Mouse (Mus musculus) CH12.LX (cell line): ENCODE results near the gene Fcmr. TPM values are rescaled to one million over a fixed set of nuclear protein-coding genes. Genes with fewer than 3 reads are reported as not detected.

Experiments used
- DNase-seq: peaks from one replicate; pipeline ENCODE4 v3.0.0-alpha.2; 2013; ENCODE audit errors: extremely low read depth
- H3K27ac ChIP-seq: 2 replicates; pipeline ENCODE4 v1.5.1; 2012; ENCODE audit warnings: low read depth, mild to moderate bottlenecking, control low read depth, moderate library complexity; ENCODE audit not compliant: insufficient read depth
- H3K27me3 ChIP-seq: replicated peaks from 2 replicates; pipeline ENCODE3; 2012; ENCODE audit warnings: inconsistent platforms
- H3K36me3 ChIP-seq, 2 experiments: replicated peaks in 1 of 2; 2 replicates each; pipeline versions ENCODE3 to v1.6.1; 2012; ENCODE audit warnings: inconsistent platforms in 1 of 2, low read length in 1 of 2, mild to moderate bottlenecking in 1 of 2, mixed read lengths in 1 of 2, moderate library complexity in 1 of 2; ENCODE audit not compliant: control insufficient read depth in 1 of 2, insufficient read depth in 1 of 2
- H3K4me1 ChIP-seq, 2 experiments: 2 replicates each; pipeline ENCODE4 v1.6.1; 2012; ENCODE audit warnings: inconsistent platforms in 1 of 2, moderate library complexity in 1 of 2; ENCODE audit not compliant: insufficient read depth in 2 of 2, control insufficient read depth in 1 of 2
- H3K4me2 ChIP-seq: 2 replicates; pipeline ENCODE4 v1.6.1; 2012; ENCODE audit warnings: low read depth, mild to moderate bottlenecking, control low read depth; ENCODE audit not compliant: poor library complexity, insufficient read depth, severe bottlenecking
- H3K4me3 ChIP-seq, 3 experiments: fragments of 150-350 bp in 1 of 3; sonication (generic) in 1 of 3; replicated peaks in 1 of 3; 2 replicates each; pipeline versions ENCODE3 to v1.5.1; 2011 to 2012; ENCODE audit warnings: low read depth in 2 of 3, low read length in 2 of 3, mild to moderate bottlenecking in 2 of 3, moderate library complexity in 2 of 3, control low read depth in 1 of 3, improper control_type of control experiment in 1 of 3, inconsistent platforms in 1 of 3, mixed read lengths in 1 of 3; ENCODE audit not compliant: poor library complexity in 1 of 3
- H3K79me2 ChIP-seq: replicated peaks from 2 replicates; pipeline ENCODE4 v1.6.1; 2012; ENCODE audit warnings: mild to moderate bottlenecking, moderate library complexity; ENCODE audit not compliant: control insufficient read depth, poor library complexity, insufficient read depth, severe bottlenecking; ENCODE audit errors: extremely low read depth
- H3K9ac ChIP-seq: 2 replicates; pipeline ENCODE4 v1.6.1; 2012; ENCODE audit warnings: low read depth, mild to moderate bottlenecking, control low read depth, moderate library complexity; ENCODE audit not compliant: insufficient read depth
- H3K9me3 ChIP-seq: replicated peaks from 2 replicates; pipeline ENCODE3; 2012; ENCODE audit warnings: low read length, inconsistent platforms, mixed read lengths
- BHLHE40 ChIP-seq: IDR thresholded peaks from 2 replicates; pipeline ENCODE4 v1.6.1; 2011; ENCODE audit warnings: mild to moderate bottlenecking, low read depth, low read length, improper control_type of control experiment
- CHD1 ChIP-seq: IDR thresholded peaks from 2 replicates; pipeline ENCODE4 v1.6.1; 2012; ENCODE audit warnings: low read depth, low read length, improper control_type of control experiment, inconsistent platforms
- CHD2 ChIP-seq: IDR thresholded peaks from 2 replicates; pipeline ENCODE4 v1.6.1; 2011; ENCODE audit warnings: low read length, improper control_type of control experiment
- CTCF ChIP-seq, 2 experiments: IDR thresholded peaks in 1 of 2; conservative IDR thresholded peaks in 1 of 2; 2 replicates each; pipeline ENCODE4 v1.5.1; 2011 to 2012; ENCODE audit warnings: low read depth in 2 of 2, low read length in 2 of 2, improper control_type of control experiment in 1 of 2, inconsistent platforms in 1 of 2, mild to moderate bottlenecking in 1 of 2, moderate library complexity in 1 of 2
- E2F4 ChIP-seq: IDR thresholded peaks from 2 replicates; pipeline ENCODE4 v1.6.1; 2011; ENCODE audit warnings: low read depth, low read length, improper control_type of control experiment; ENCODE audit not compliant: insufficient replicate concordance
- ELF1 ChIP-seq: IDR thresholded peaks from 2 replicates; pipeline ENCODE4 v1.6.1; 2014; ENCODE audit warnings: low read depth, mild to moderate bottlenecking, inconsistent platforms, low read length, improper control_type of control experiment
- EP300 ChIP-seq: IDR thresholded peaks from 2 replicates; pipeline ENCODE4 v1.6.1; 2011; ENCODE audit warnings: low read length, improper control_type of control experiment
- ETS1 ChIP-seq: conservative IDR thresholded peaks from 2 replicates; pipeline ENCODE4 v1.6.1; 2012; ENCODE audit warnings: low read depth, mild to moderate bottlenecking, inconsistent platforms, low read length, improper control_type of control experiment, moderate library complexity
- GABPA ChIP-seq: IDR thresholded peaks from 2 replicates; pipeline ENCODE4 v1.6.1; 2012; ENCODE audit warnings: low read depth, low read length, improper control_type of control experiment, inconsistent platforms; ENCODE audit not compliant: insufficient replicate concordance
- HCFC1 ChIP-seq: IDR thresholded peaks from 2 replicates; pipeline ENCODE4 v1.6.1; 2012; ENCODE audit warnings: low read depth, mild to moderate bottlenecking, inconsistent platforms, low read length, improper control_type of control experiment
- IRF4 ChIP-seq: IDR thresholded peaks from 2 replicates; pipeline ENCODE4 v1.6.1; 2014; ENCODE audit warnings: low read depth, mild to moderate bottlenecking, inconsistent platforms, low read length, improper control_type of control experiment
- JUN ChIP-seq: IDR thresholded peaks from 2 replicates; pipeline ENCODE4 v1.6.1; 2011; ENCODE audit warnings: low read depth, mild to moderate bottlenecking, low read length, improper control_type of control experiment, moderate library complexity; ENCODE audit not compliant: insufficient read depth
- JUND ChIP-seq: conservative IDR thresholded peaks from 2 replicates; pipeline ENCODE4 v1.6.1; 2011; ENCODE audit warnings: low read depth, low read length, improper control_type of control experiment
- MAFK ChIP-seq: IDR thresholded peaks from 2 replicates; pipeline ENCODE4 v1.6.1; 2011; ENCODE audit warnings: low read length, improper control_type of control experiment; ENCODE audit not compliant: insufficient replicate concordance
- MAZ ChIP-seq: IDR thresholded peaks from 2 replicates; pipeline ENCODE4 v1.6.1; 2012; ENCODE audit warnings: low read depth, mild to moderate bottlenecking, inconsistent platforms, low read length, improper control_type of control experiment, moderate library complexity
- MXI1 ChIP-seq: IDR thresholded peaks from 2 replicates; pipeline ENCODE4 v1.6.1; 2011; ENCODE audit warnings: mild to moderate bottlenecking, low read depth, low read length, improper control_type of control experiment
- MYC ChIP-seq: IDR thresholded peaks from 2 replicates; pipeline ENCODE4 v1.6.1; 2011; ENCODE audit warnings: low read depth, mild to moderate bottlenecking, improper control_type of control experiment, low read length
- PAX5 ChIP-seq: IDR thresholded peaks from 2 replicates; pipeline ENCODE4 v1.6.1; 2012; ENCODE audit warnings: low read length, inconsistent platforms, mixed read lengths
- POLR2AphosphoS2 ChIP-seq: IDR thresholded peaks from 2 replicates; pipeline ENCODE4 v1.6.1; 2011; ENCODE audit warnings: low read depth, low read length, improper control_type of control experiment
- RAD21 ChIP-seq: IDR thresholded peaks from 2 replicates; pipeline ENCODE4 v1.6.1; 2011; ENCODE audit warnings: low read depth, mild to moderate bottlenecking, low read length, improper control_type of control experiment, moderate library complexity
- RCOR1 ChIP-seq: conservative IDR thresholded peaks from 2 replicates; pipeline ENCODE4 v1.6.1; 2012; ENCODE audit warnings: low read depth, mild to moderate bottlenecking, inconsistent platforms, low read length, improper control_type of control experiment
- SIN3A ChIP-seq: IDR thresholded peaks from 2 replicates; pipeline ENCODE4 v1.6.1; 2012; ENCODE audit warnings: low read length, improper control_type of control experiment, inconsistent platforms
- SMC3 ChIP-seq: IDR thresholded peaks from 2 replicates; pipeline ENCODE4 v1.6.1; 2011; ENCODE audit warnings: low read depth, low read length, improper control_type of control experiment
- TBP ChIP-seq: conservative IDR thresholded peaks from 2 replicates; pipeline ENCODE4 v1.6.1; 2011; ENCODE audit warnings: low read depth, low read length, improper control_type of control experiment
- TCF12 ChIP-seq: IDR thresholded peaks from 2 replicates; pipeline ENCODE4 v1.6.1; 2014; ENCODE audit warnings: low read depth, mild to moderate bottlenecking, inconsistent platforms, low read length, improper control_type of control experiment
- UBTF ChIP-seq: IDR thresholded peaks from 2 replicates; pipeline ENCODE4 v1.6.1; 2012; ENCODE audit warnings: low read depth, mild to moderate bottlenecking, inconsistent platforms, low read length, improper control_type of control experiment, moderate library complexity
- USF1 ChIP-seq: IDR thresholded peaks from 2 replicates; pipeline ENCODE4 v1.6.1; 2014; ENCODE audit warnings: low read depth, mild to moderate bottlenecking, inconsistent platforms, low read length, improper control_type of control experiment
- USF2 ChIP-seq: conservative IDR thresholded peaks from 2 replicates; pipeline ENCODE4 v1.6.1; 2011; ENCODE audit warnings: low read depth, low read length, improper control_type of control experiment
- ZC3H11A ChIP-seq: IDR thresholded peaks from 2 replicates; pipeline ENCODE4 v1.6.1; 2012; ENCODE audit warnings: low read depth, mild to moderate bottlenecking, inconsistent platforms, low read length, improper control_type of control experiment
- ZKSCAN1 ChIP-seq: IDR thresholded peaks from 2 replicates; pipeline ENCODE4 v1.6.1; 2012; ENCODE audit warnings: low read depth, inconsistent platforms, low read length, improper control_type of control experiment, borderline replicate concordance
- ZNF384 ChIP-seq: IDR thresholded peaks from 2 replicates; pipeline ENCODE4 v1.6.1; 2012; ENCODE audit warnings: low read depth, low read length, improper control_type of control experiment, inconsistent platforms
- dilution Hi-C: fragments of 300-500 bp; cut with MboI; formaldehyde crosslinking; loops from 2 replicates; pipeline ENCODE4 v1.14.3; 2020; ENCODE audit warnings: low sequenced_read_pairs; ENCODE audit not compliant: extremely low pct_unique_long_range_greater_than_20kb, extremely low pct_ligation_motif_present
- in situ Hi-C: fragments of 300-500 bp; cut with MboI; formaldehyde crosslinking; loops from 3 replicates; pipeline ENCODE4 v1.14.3; 2019; ENCODE audit warnings: low sequenced_read_pairs, low pct_ligation_motif_present, low pct_unique_long_range_greater_than_20kb, mixed read lengths
- polyA plus RNA-seq: library from polyadenylated mRNA; unstranded; fragments of >175 nt; gene quantifications from 2 replicates; pipeline ENCODE4 v1.2.1, GENCODE M21; 2012; ENCODE audit warnings: low read depth; ENCODE audit not compliant: insufficient read length
- total RNA-seq, 2 experiments: library from RNA; depleted of rRNA; stranded (reverse); fragments of 300-350 nt in 1 of 2; fragments of >200 nt in 1 of 2; gene quantifications; 2 replicates each; pipeline ENCODE4 v1.2.3; 2012 to 2014

The Fcmr gene
- total and polyA plus RNA-seq, 3 experiments = 0.21 to 0.96 (median 0.56) TPM

DNA sequence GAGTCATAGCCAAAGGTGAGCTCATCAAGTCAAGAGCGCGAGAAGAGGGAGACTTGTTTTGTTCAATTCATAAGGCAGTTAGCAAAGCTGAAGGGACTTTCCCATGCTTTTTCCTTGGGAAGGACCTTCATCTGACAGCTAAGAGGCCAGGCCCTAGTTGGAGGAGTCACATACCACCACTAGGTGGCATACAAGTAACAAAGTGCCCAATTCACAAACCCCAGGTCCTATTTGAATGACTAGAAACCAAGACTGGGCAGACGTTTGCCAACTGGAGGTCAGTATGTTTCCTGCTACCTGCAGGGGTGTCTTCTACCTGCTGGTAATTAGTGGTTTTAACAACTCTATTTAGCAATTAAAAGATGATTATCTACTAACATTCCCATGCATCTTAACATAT is 9.7 kb downstream of the Fcmr start:
- dilution Hi-C loops = no loop called here
- in situ Hi-C loops = loop anchor here (5.0 kb wide), 1 partner anchor 177 kb away; no protein-coding TSS in a partner anchor
- Histone ChIP-seq H3K79me2 (no peaks in the 10 kb centered on the region), H3K4me2 (no peak overlapping the region), H3K27me3 (no peaks in the 10 kb centered on the region), H3K4me1 (peaks cover 8 to 54% of the 10 kb centered on the region in 2 experiments), H3K9ac (no peak overlapping the region), H3K36me3 (no peaks in the 10 kb centered on the region), H3K9me3 (peaks cover 2% of the 10 kb centered on the region), H3K27ac (no peak overlapping the region), H3K4me3 (no peak overlapping the region)
- DNase-seq = peak; percentile 63
- TF ChIP-seq BHLHE40 (no peak), MYC (no peak), CTCF (conservative IDR thresholded peaks at IDR 0.05 in 1 of 2, IDR thresholded peaks at IDR 0.05 in 1 of 2; ENCODE audit: low read depth in 2 of 2, low read length in 2 of 2) (peak; percentile 72 to 90), ZC3H11A (peak; percentile 39), IRF4 (0 out of 2 replicates have a peak, but pooled peaks have one; percentile 24), EP300 (no peak), CHD2 (no peak), RAD21 (peak; percentile 82), JUND (no peak), USF1 (no peak), E2F4 (no peak), GABPA (no peak), POLR2AphosphoS2 (no peak), CHD1 (no peak), ZNF384 (no peak), TBP (no peak), ELF1 (no peak), TCF12 (no peak), ETS1 (no peak), ZKSCAN1 (no peak), RCOR1 (no peak), PAX5 (no peak), USF2 (no peak), HCFC1 (no peak), JUN (no peak), SMC3 (peak; percentile 86), UBTF (no peak), MAFK (no peak), MAZ (no peak), SIN3A (no peak), MXI1 (no peak)
